Mouse (Mus musculus) midbrain, embryonic 13.5 days (tissue): ENCODE results near the gene Gm26938. TPM values are rescaled to one million over a fixed set of nuclear protein-coding genes. Genes with fewer than 3 reads are reported as not detected.

Source experiments
- ATAC-seq: fragments of 200-750 bp; cut with Nextera tagmentation; 2 replicates; pipeline ENCODE4 v1.8.0; 2017; ENCODE audit warnings: mild to moderate bottlenecking, moderate TSS enrichment, moderate library complexity
- H3K27ac ChIP-seq: fragments of 300-500 bp; sonication (generic); 2 replicates; pipeline ENCODE4 v1.5.1; 2015; ENCODE audit warnings: inconsistent platforms, mild to moderate bottlenecking, moderate library complexity
- H3K27me3 ChIP-seq: fragments of 300-500 bp; sonication (generic); 2 replicates; pipeline ENCODE4 v1.6.1; 2015; ENCODE audit warnings: mild to moderate bottlenecking, inconsistent platforms
- H3K36me3 ChIP-seq: fragments of 300-500 bp; sonication (generic); 2 replicates; pipeline ENCODE4 v1.6.1; 2015; ENCODE audit warnings: mild to moderate bottlenecking, inconsistent platforms
- H3K4me1 ChIP-seq: fragments of 300-500 bp; sonication (generic); replicated peaks from 2 replicates; pipeline ENCODE4 v1.6.1; 2015; ENCODE audit warnings: inconsistent platforms
- H3K4me2 ChIP-seq: fragments of 300-500 bp; sonication (generic); replicated peaks from 2 replicates; pipeline ENCODE4 v1.6.1; 2015; ENCODE audit warnings: moderate library complexity, mild to moderate bottlenecking, inconsistent platforms
- H3K4me3 ChIP-seq: fragments of 300-500 bp; sonication (generic); replicated peaks from 2 replicates; pipeline ENCODE4 v1.5.1; 2015; ENCODE audit warnings: mild to moderate bottlenecking, inconsistent platforms
- H3K9ac ChIP-seq: fragments of 300-500 bp; sonication (generic); replicated peaks from 2 replicates; pipeline ENCODE4 v1.6.1; 2015; ENCODE audit warnings: mild to moderate bottlenecking, inconsistent platforms
- H3K9me3 ChIP-seq: fragments of 300-500 bp; sonication (generic); 2 replicates; pipeline ENCODE4 v1.6.1; 2016; ENCODE audit warnings: mild to moderate bottlenecking, inconsistent platforms
- WGBS: fragments of 180-500 bp; shearing (Covaris S2); methylation state at CpG from one replicate; pipeline ENCODE4 v1.1.7; 2015; 5-methylcytosine and 5-hydroxymethylcytosine counted together
- polyA plus RNA-seq: library from polyadenylated mRNA; unstranded; fragments of >200 nt; fragmentation: Nextera tagmentation; extraction: Ambion mirVana; gene quantifications from 2 replicates; pipeline ENCODE4 v1.2.1, GENCODE M21; 2015

Gene Gm26938
- polyA plus RNA-seq: not detected in 2 replicates

DNA sequence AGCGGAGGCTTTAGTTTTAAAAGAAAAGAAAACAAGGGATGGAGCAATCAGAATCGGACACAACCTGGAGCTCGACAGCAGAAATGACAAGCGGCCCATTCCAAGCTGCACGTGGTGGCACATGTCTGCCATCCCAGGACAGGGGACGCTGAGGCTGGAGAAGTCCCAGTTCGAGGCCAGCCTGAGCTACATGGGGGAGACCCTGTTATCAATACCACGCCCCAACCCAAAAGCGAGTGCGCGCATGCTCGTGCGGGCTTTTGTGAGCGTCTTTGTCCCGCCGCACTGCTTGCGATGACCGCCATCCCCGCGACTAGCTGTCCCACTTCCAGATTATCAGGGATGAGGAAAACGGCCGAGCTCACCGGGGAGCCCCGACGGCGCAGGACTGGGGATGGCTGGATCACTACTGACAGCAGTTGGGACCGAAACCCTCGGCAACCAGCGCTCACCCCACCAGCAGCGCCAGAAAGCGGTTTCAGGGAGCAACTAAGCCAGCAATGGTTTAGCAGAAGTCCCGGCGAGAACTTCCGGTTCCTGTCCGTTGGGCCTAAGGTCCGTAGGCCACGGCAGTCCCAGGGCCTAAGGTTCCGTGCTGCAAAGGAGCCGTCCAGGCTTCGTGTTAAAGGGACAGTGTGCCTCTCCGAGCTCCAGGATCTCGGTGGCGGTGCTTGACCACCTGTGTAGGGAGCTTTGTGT lies at the start of gene Gm26938, which contains the start of gene Psmg3:
Gm26938 (minus strand) TSS at position 51 of the 699 bp plus-strand sequence.
Psmg3 (minus strand) TSS at position 529 of the 699 bp plus-strand sequence.
- H3K27me3 ChIP-seq: no peaks in the 10 kb centered on the region
- H3K4me1 ChIP-seq: peaks cover 17% of the 10 kb centered on the region
- H3K27ac ChIP-seq: peak within 1 kb of the TSS; percentile 82
- H3K36me3 ChIP-seq: peaks cover 32% of the 10 kb centered on the region
- WGBS: under 1% methylated on average over 42 of the region's 43 CpGs
- H3K4me3 ChIP-seq: peak within 1 kb of the TSS; percentile 67
- peak within 1 kb of the TSS; percentile 98 for H3K4me2 ChIP-seq
- ATAC-seq: peak; percentile 90
- H3K9me3 ChIP-seq: no peaks in the 10 kb centered on the region
- H3K9ac ChIP-seq: peak within 1 kb of the TSS; percentile 80

DNA sequence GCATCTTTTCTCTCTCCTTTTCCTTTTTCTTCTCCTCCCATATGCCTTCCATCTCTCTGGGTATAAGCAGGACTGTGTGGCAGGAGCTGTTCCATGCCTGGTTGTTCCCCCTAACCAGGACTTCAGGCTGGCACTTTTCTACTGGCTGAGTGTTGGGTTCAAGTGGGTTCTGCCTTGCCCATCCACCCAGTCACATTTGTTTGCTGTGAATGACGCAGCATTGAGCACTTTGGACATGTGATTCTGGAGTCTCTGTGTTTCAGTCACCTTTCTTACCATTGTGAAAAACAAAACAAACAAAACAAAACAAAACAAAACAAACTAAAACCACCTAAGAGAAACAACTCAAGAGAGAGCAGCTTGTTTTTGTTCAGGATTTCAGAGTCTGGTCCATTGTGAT lies 45.3 kb upstream of the Gm26938 start:
- Histone ChIP-seq H3K4me3 (no peak overlapping the region), H3K9me3 (no peaks in the 10 kb centered on the region), H3K27me3 (no peaks in the 10 kb centered on the region)

GRCm38 (mm10) chr5:139870886-139871285 lies 44.7 kb upstream of the Gm26938 start:
- Histone ChIP-seq H3K27me3 (no peaks in the 10 kb centered on the region), H3K4me2 (no peak overlapping the region), H3K9me3 (no peaks in the 10 kb centered on the region), H3K4me3 (no peak overlapping the region), H3K36me3 (no peaks in the 10 kb centered on the region), H3K9ac (no peak overlapping the region), H3K4me1 (no peaks in the 10 kb centered on the region; the same call in 1 of the 2 replicates), H3K27ac (no peak overlapping the region)
- ATAC-seq: no peak
- WGBS: 18% methylated on average over 3 of the region's 4 CpGs

More for the DNA sequence above, 45.3 kb upstream of the Gm26938 start:
- H3K9ac ChIP-seq: no peak overlapping the region
- no peak overlapping the region for H3K4me2 ChIP-seq
- H3K36me3 ChIP-seq: no peaks in the 10 kb centered on the region
- no peak for ATAC-seq
- H3K4me1 ChIP-seq: no peaks in the 10 kb centered on the region; the same call in 1 of the 2 replicates
- H3K27ac ChIP-seq: no peak overlapping the region
- WGBS: 80% methylated on average over 1 of the region's 1 CpGs

- 0 out of 2 replicates have a peak overlapping the region, but pooled peaks have one; percentile 35 for H3K27ac ChIP-seq
- H3K4me1 ChIP-seq: peaks cover 13% of the 10 kb centered on the region
- H3K4me2 ChIP-seq: no peak overlapping the region
- no peak for ATAC-seq
- no peak overlapping the region for H3K4me3 ChIP-seq
- no peak overlapping the region for H3K9ac ChIP-seq
- H3K36me3 ChIP-seq: no peaks in the 10 kb centered on the region
- H3K9me3 ChIP-seq: no peaks in the 10 kb centered on the region
- no peaks in the 10 kb centered on the region for H3K27me3 ChIP-seq
- 60% methylated on average over 4 of the region's 4 CpGs for WGBS
Observed at GRCm38 (mm10) chr5:139862759-139863158, 36.6 kb upstream of the Gm26938 start.

DNA sequence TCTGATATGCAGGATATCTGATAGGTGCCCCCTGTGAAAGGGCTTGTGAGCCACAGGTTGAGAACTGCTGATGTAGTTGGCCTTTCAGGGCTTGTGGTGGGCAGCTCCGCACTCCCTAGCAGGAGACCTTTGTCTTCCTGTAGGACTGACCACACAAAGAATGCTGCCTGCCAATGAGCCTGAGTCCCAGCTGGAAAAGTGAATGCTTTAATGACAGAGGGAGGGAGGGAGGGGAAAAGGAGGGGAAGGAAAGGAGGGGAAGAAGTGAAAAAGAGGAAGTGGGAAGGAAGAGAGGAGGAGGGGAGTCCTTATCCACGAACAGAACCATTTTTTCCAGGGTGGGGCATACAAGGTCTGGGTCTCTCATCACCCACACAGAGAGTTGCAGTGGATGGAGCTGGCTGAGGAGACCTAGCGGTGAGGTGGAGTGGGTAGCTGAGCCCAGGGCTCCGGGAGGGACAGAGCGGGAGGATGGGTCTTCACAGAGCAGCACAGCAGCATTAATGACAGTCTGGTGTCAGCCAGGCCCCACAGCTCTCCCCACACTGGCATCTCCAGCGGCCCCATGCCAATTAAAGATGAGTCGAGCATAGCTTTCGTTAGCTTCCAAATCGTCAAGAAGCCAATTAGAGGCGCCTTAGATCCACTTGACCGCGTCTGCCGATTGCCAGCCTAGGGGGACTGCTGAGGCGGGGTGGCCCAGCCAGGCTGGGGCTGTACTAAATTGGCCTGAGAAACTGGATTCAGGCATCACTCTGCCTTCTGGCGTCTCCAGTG lies 34.3 kb upstream of the Gm26938 start:
- Histone ChIP-seq H3K9ac (peak overlapping the region; percentile 41; the same call in 1 of the 2 replicates), H3K27me3 (no peaks in the 10 kb centered on the region), H3K4me1 (peaks cover 13% of the 10 kb centered on the region), H3K4me3 (no peak overlapping the region), H3K9me3 (no peaks in the 10 kb centered on the region), H3K4me2 (peak overlapping the region; percentile 23), H3K36me3 (no peaks in the 10 kb centered on the region), H3K27ac (peak overlapping the region; percentile 64; the same call in 1 of the 2 replicates)
- ATAC-seq: peak; percentile 90
- WGBS: 20% methylated on average over 15 of the region's 15 CpGs

GRCm38 (mm10) chr5:139849626-139850320 lies 23.6 kb upstream of the Gm26938 start:
- 82% methylated on average over 12 of the region's 12 CpGs for WGBS
- ATAC-seq: no peak
- no peak overlapping the region for H3K9ac ChIP-seq
- H3K36me3 ChIP-seq: no peaks in the 10 kb centered on the region
- no peak overlapping the region for H3K4me2 ChIP-seq
- H3K27ac ChIP-seq: no peak overlapping the region
- no peaks in the 10 kb centered on the region for H3K27me3 ChIP-seq
- peaks cover 5% of the 10 kb centered on the region; the same call in 1 of the 2 replicates for H3K9me3 ChIP-seq
- peaks cover 9% of the 10 kb centered on the region for H3K4me1 ChIP-seq
- no peak overlapping the region for H3K4me3 ChIP-seq

DNA sequence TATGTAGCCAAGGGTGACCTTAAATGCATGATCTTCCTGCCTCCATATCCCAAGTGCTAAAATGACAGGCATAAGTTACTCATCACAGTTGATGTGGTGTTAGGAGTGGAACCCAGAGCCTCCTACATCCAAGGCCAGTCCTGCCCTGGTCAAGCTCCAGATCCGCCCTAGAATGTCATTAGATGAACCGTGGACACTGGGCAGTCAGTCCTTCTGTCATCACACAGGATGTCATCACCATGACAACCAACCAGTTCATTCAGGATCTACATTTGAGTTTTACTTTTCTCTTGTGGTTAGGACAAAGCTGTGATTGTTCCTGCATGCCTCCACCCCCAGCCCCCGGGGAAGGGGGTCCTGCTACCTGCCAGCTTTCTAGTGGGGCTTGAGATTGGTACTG lies 12.9 kb upstream of the Gm26938 start:
- H3K4me2 ChIP-seq: no peak overlapping the region
- H3K9me3 ChIP-seq: peaks cover 3% of the 10 kb centered on the region; the same call in 1 of the 2 replicates
- no peaks in the 10 kb centered on the region for H3K36me3 ChIP-seq
- no peak overlapping the region for H3K27ac ChIP-seq
- 19% methylated on average over 3 of the region's 3 CpGs for WGBS
- H3K4me1 ChIP-seq: peaks cover 10% of the 10 kb centered on the region
- peaks cover 3% of the 10 kb centered on the region; the same call in 1 of the 2 replicates for H3K27me3 ChIP-seq
- H3K4me3 ChIP-seq: no peak overlapping the region
- H3K9ac ChIP-seq: no peak overlapping the region
- ATAC-seq: 0 out of 2 replicates have a peak, but pooled peaks have one; percentile 15

DNA sequence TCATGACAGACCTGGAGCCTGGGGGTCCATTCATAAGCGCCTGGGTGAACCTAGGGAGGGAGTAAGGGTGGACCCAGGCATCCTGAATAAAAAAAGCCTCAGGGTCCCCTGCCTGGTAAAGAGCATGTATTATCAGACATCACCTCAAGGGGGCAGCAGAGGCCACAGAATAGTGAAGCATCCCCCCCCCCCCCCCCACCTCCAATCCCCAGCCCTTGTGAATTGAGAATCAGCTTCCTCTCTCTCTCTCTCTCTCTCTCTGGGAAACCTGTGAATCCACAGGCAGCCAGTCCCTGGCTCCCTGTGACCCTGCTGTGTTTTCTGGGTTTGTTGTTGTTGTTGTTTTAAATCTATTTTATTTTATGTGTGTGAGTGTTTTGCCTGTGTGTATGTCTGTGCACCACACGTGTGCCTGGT lies 12.3 kb upstream of the Gm26938 start:
- H3K4me3 ChIP-seq: no peak overlapping the region
- H3K36me3 ChIP-seq: no peaks in the 10 kb centered on the region
- no peak overlapping the region for H3K27ac ChIP-seq
- H3K4me2 ChIP-seq: no peak overlapping the region
- no peaks in the 10 kb centered on the region for H3K9me3 ChIP-seq
- H3K9ac ChIP-seq: no peak overlapping the region
- ATAC-seq: peak; percentile 70
- peaks cover 3% of the 10 kb centered on the region; the same call in 1 of the 2 replicates for H3K27me3 ChIP-seq
- WGBS: 26% methylated on average over 2 of the region's 2 CpGs
- peaks cover 10% of the 10 kb centered on the region for H3K4me1 ChIP-seq

GRCm38 (mm10) chr5:139835706-139836105 lies 9.5 kb upstream of the Gm26938 start:
- Histone ChIP-seq H3K27ac (no peak overlapping the region), H3K36me3 (no peaks in the 10 kb centered on the region), H3K27me3 (peaks cover 3% of the 10 kb centered on the region; the same call in 1 of the 2 replicates), H3K9ac (no peak overlapping the region), H3K4me2 (no peak overlapping the region), H3K4me1 (peaks cover 10% of the 10 kb centered on the region), H3K4me3 (no peak overlapping the region), H3K9me3 (no peaks in the 10 kb centered on the region)
- no peak for ATAC-seq
- WGBS: 84% methylated on average over 7 of the region's 7 CpGs

GRCm38 (mm10) chr5:139832125-139832524 lies 5.9 kb upstream of the Gm26938 start:
- no peak overlapping the region for H3K4me3 ChIP-seq
- H3K9ac ChIP-seq: no peak overlapping the region
- no peaks in the 10 kb centered on the region for H3K9me3 ChIP-seq
- no peaks in the 10 kb centered on the region for H3K36me3 ChIP-seq
- WGBS: 81% methylated on average over 7 of the region's 7 CpGs
- H3K27ac ChIP-seq: no peak overlapping the region
- no peak overlapping the region for H3K4me2 ChIP-seq
- no peak for ATAC-seq
- no peaks in the 10 kb centered on the region for H3K4me1 ChIP-seq
- 0 out of 2 replicates have a peak, but pooled peaks cover 3% of the 10 kb centered on the region for H3K27me3 ChIP-seq

- H3K27me3 ChIP-seq: 0 out of 2 replicates have a peak, but pooled peaks cover 3% of the 10 kb centered on the region
- no peak overlapping the region for H3K27ac ChIP-seq
- no peak overlapping the region for H3K9ac ChIP-seq
- no peak overlapping the region for H3K4me3 ChIP-seq
- no peak overlapping the region for H3K4me2 ChIP-seq
- no peaks in the 10 kb centered on the region for H3K36me3 ChIP-seq
- H3K4me1 ChIP-seq: peaks cover 5% of the 10 kb centered on the region
- no peaks in the 10 kb centered on the region for H3K9me3 ChIP-seq
- ATAC-seq: no peak
- 87% methylated on average over 3 of the region's 3 CpGs for WGBS
Observed at GRCm38 (mm10) chr5:139830734-139831133, 4.5 kb upstream of the Gm26938 start.
